Mouse (Mus musculus): Measurements from ENCODE around the gene Ulk1.

Ulk1 gene

DNA sequence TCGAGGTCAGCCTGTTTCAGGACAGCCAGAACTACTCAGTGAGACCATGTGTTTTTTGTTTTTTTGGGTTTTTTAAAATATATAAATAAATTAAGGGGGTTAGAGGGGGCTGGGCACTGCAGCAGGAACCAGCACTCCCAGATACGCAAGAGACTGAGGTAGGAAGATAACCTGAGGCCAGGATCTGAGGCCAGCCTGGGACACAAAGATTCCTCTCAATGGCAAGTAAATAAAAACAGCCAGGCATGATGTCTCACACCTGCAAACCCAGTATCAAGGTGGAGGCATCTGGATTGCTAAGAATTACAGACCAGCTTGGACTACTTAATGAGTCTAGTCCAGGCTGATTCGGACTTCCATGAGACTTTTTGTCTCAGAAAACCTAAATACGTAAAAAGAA, 40.6 kb downstream of the Ulk1 start:
- no peak for DNase-seq (ENCODE audit: extremely low spot score)

DNA sequence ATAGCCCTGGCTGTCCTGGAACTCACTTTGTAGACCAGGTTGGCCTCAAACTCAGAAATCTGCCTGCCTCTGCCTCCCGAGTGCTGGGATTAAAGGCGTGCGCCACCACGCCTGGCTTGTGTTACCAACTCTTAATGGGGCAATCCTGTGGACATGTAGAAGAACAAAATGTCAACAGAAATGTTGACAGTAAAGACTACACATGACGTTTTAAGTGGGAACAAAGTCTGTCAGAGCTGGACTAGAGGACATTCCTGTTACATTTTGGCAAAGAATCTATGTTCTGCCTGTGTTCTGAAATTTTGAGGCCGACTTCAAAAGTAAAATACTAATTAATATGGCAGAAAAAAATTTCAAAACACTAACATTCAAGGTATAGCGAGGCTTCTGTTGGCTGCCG, 46.0 kb downstream of the Ulk1 start:
- DNase-seq (ENCODE audit: extremely low spot score): no peak

DNA sequence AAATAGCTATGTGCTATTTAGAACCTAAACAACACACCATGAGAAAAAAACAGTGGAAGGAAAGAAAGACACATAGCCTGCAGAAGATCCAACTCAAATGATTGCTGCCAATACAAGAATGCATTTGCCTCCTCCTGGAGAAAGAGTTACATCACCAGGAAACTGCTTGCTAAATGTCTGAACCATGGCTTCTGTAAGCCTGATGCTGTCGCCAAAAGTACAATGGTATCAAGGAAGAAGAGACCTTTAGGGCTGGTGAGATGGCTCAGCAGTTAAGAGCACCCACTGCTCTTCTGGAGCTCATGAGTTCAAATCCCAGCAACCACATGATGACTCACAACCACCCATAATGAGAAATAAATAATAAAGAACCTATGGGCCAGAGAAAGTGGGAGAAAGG, 64.9 kb downstream of the Ulk1 start:
- DNase-seq (ENCODE audit: extremely low spot score): no peak

DNA sequence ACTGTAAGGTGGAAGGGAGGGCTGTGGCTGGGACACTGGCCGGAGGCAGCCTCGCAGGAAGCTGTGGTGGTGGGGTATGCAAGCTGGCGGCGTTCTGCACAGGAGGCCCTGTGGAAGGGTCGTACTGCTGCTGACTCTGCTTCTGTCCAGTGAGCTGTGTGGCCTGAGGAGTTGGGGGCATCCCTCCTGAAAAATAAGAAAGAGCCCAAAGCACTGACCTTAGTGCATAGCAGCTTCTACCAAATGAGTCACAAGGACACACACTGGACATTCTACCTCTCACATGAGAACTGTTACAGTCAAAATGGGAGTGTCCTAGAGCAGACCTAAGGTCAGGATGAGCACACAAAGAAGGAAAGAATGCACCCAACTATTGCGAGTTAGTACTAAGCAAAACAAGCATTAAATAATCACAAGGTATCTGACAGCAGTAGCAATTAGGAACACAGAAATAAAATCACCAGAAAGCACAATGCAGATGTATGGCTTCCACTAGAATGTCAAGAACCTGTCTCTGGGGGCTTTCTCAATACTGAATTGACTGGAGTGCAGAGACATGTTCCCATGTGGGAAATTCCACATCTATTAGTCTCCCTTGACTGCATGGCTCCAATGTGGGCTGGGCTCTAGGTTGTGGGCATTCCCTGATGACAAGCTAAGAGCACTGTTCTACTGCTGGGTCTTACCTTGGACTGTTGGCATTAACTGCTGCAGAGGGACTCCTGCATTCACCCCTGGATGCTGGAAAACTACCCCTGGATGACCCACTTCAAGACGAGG, 70.2 kb downstream of the Ulk1 start:
- DNase-seq (ENCODE audit: extremely low spot score): no peak

DNA sequence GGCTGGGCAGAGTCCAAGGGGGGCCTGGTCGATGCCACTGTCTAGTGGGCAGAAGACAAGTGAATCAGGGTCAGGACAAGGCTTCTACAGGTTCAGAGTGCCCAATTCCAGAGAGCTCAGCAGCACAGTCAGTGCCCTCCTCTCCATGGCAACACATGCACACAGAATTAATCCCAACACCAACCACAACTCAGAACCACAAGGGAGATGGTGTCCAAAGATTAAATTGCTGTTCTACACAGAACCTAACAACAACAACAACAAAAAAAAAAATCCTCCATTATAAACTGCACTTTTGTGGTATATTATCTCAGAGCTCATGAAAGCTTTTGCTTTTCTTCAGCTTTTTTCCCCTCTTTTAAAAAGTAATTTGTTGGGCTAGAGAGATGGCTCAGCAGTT, 74.3 kb downstream of the Ulk1 start:
- DNase-seq (ENCODE audit: extremely low spot score): no peak

Data from embryo, embryonic 9.5 days (tissue).